Mouse (Mus musculus) bone marrow macrophage, adult 2 months (primary cell): ENCODE data around the gene Prkcsh.

Source experiments
- CTCF ChIP-seq: IDR thresholded peaks from 2 replicates; pipeline ENCODE4 v1.5.1; 2012; ENCODE audit warnings: low read depth, mild to moderate bottlenecking, low read length, moderate library complexity
- POLR2A ChIP-seq: IDR thresholded peaks from 2 replicates; pipeline ENCODE4 v1.6.1; 2012; ENCODE audit warnings: mild to moderate bottlenecking, low read depth, low read length, borderline replicate concordance

GRCm38 (mm10) chr9:22003163-22003554 lies 553 bp downstream of the Prkcsh start:
- no peak for TF ChIP-seq CTCF
- TF ChIP-seq POLR2A: no peak
